Mouse (Mus musculus): Measurements from ENCODE around the gene Hist1h2bf. TPM values are rescaled to one million over a fixed set of nuclear protein-coding genes. Genes with fewer than 3 reads are reported as not detected.
"Not testable (repeated sequence)": the region's sequence is repeated elsewhere in the genome, so short reads cannot be mapped to it uniquely, and the experiment has no call there.

Hist1h2bf gene
- polyA plus RNA-seq, 1 experiment from 2014 or later = 12.7 TPM

DNA sequence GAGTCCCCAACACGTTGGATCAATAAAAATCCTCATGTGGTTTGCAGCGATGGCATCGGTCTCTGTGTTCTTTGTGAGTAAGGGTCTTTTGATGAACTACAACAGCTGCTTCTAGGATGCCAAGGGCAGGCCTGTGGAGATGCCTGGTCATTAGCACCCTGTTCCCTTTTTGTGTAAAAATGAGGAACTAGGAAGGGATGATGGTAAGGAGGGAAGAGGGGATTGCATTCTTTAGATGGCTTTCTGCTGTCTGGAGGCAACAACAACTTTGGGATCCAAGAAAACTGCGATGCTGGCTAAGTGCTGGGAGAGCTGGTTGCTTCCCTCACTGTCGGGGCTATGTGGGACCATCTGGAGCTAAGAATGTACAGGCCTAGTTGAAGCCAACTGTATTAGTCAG lies 35.7 kb downstream of the Hist1h2bf start:
- H3K9ac ChIP-seq = peak overlapping the region; percentile 84
- H3K4me3 ChIP-seq (replicated peaks) = peak overlapping the region; percentile 63
- H3K4me1 ChIP-seq (replicated peaks) = peaks cover 40% of the 10 kb centered on the region
- DNase-seq (no peak), ATAC-seq (ENCODE audit: low read depth) (no peak)
- no peaks in the 10 kb centered on the region for H3K27me3 ChIP-seq
- WGBS (ENCODE audit: insufficient replicate concordance) = 81% methylated on average over 5 of the region's 5 CpGs
- H3K9me3 ChIP-seq (replicated peaks) = no peaks in the 10 kb centered on the region
- peak overlapping the region; percentile 65 for H3K4me2 ChIP-seq
- H3K27ac ChIP-seq = peak overlapping the region; percentile 98
- H3K36me3 ChIP-seq = no peaks in the 10 kb centered on the region

DNA sequence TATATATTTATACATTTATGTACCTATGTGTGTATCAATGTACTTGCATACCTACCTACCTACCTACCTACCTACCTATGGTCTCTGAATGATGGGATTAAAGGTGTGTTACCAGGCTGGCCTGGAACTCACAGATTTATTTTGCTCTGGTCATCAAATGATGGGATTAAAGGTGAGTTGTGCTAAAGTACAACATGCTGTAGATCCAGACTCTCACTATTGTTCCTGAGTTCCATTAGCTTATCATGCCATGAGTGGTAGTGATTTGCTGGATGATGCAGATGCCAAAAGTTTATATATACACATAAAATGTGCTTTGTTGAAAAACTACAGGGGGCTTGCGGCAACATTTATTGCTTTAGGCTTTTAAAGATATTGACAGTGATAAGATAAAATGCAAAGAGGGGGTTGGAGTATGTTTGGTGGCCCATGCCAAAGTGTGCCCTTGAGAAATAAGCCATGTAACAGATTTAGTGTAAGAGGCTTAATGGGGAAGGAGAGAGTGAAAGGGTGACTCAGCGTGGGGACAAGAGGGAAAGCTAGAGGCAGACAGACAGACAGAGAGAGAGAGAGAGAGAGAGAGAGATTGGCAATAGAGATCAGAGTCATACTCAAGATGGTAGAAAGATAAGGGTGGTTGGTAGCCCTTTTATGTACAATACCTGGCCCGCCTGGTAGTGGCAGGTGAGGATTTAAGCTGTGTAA lies 36.8 kb downstream of the Hist1h2bf start:
- DNase-seq (no peak), ATAC-seq (ENCODE audit: low read depth) (no peak)
- H3K27me3 ChIP-seq = no peaks in the 10 kb centered on the region
- no peaks in the 10 kb centered on the region for H3K36me3 ChIP-seq
- no peaks in the 10 kb centered on the region for H3K9me3 ChIP-seq (replicated peaks)
- H3K4me2 ChIP-seq = peak overlapping the region; percentile 65
- H3K4me3 ChIP-seq (replicated peaks) = peak overlapping the region; percentile 63
- H3K4me1 ChIP-seq (replicated peaks) = peaks cover 51% of the 10 kb centered on the region
- 62% methylated on average over 3 of the region's 3 CpGs for WGBS (ENCODE audit: insufficient replicate concordance)
- H3K27ac ChIP-seq = peak overlapping the region; percentile 98
- peak overlapping the region; percentile 84 for H3K9ac ChIP-seq

DNA sequence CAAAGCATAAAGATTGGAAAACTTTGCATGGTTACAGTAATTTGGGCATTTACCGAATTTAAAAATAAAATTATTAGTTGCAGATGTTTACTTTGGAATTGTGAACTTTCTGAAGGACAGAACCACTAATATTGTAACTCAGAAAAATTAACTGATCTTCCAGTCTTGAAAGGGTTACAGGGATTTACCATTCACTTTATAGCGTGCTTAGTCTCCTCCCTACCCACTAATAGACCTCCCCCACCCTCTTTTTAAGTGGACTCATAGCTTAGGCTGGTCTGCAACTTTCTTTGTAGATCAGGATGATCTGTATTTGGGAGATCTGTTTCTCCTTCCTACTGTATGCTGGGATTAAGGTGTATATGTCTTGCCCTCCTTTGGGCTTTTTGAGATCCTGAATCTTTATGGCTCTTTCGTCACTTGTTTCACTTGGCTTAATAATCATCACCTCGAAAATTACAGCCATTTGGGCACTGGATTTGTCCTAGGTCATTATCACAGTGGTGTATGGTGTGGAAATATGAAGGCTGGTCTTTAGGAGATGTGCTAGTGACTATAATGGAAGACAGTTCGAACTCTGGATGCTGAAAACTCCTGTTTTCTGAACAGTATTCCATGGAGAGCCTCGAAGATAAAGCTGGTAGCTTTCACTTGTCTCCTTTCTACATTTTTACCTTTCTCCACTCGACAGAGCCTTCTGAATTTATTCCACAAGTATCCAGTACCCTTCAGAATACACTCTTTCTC lies 37.7 kb downstream of the Hist1h2bf start:
- H3K9ac ChIP-seq = peak overlapping the region; percentile 84
- no peaks in the 10 kb centered on the region for H3K27me3 ChIP-seq
- H3K9me3 ChIP-seq (replicated peaks) = no peaks in the 10 kb centered on the region
- ATAC-seq (ENCODE audit: low read depth) = no peak
- 14% methylated on average over 7 of the region's 7 CpGs for WGBS (ENCODE audit: insufficient replicate concordance)
- no peak for DNase-seq
- peak overlapping the region; percentile 63 for H3K4me3 ChIP-seq (replicated peaks)
- no peaks in the 10 kb centered on the region for H3K36me3 ChIP-seq
- peak overlapping the region; percentile 65 for H3K4me2 ChIP-seq
- H3K27ac ChIP-seq = peak overlapping the region; percentile 98
- peaks cover 52% of the 10 kb centered on the region for H3K4me1 ChIP-seq (replicated peaks)

DNA sequence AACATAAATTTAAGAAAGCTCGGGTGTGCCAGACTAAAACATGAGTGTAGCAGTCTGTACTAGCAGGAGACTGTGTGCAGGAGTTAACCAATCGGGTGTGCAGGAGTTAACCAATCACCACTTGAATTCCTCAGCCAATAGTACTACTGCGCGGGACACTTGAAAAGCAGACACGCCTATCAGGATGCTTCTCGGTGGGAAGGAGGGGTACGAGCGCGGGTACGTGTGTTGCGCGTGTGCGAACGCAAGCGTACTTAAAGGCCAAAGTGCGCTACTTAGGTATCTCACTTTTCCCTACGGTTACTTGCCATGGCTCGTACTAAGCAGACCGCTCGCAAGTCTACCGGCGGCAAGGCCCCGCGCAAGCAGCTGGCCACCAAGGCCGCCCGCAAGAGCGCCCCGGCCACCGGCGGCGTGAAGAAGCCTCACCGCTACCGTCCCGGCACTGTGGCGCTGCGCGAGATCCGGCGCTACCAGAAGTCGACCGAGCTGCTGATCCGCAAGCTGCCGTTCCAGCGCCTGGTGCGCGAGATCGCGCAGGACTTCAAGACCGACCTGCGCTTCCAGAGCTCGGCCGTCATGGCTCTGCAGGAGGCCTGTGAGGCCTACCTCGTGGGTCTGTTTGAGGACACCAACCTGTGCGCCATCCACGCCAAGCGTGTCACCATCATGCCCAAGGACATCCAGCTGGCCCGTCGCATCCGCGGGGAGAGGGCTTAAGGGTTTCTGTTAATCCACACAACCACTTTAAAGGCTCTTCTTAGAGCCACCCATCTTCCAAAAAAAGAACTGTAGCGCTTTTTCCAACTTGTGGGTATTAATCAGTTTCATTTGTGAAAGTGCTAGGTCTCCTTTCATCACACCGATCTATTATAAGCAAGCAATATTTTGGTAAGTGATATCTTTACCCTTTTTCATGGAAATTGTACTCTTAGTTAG lies 38.6 kb downstream of the Hist1h2bf start, which contains the start of gene Hist1h3g:
TSS of gene Hist1h3g (plus strand) at position 286 of the 939 bp plus-strand sequence.
- Histone ChIP-seq H3K4me1 (replicated peaks) (peaks cover 47% of the 10 kb centered on the region), H3K4me3 (replicated peaks) (peak within 1 kb of the TSS; percentile 63), H3K9ac (peak within 1 kb of the TSS; percentile 84), H3K27ac (peak within 1 kb of the TSS; percentile 98), H3K4me2 (peak within 1 kb of the TSS; percentile 65)
- DNase-seq = peak; percentile 93
- WGBS (ENCODE audit: insufficient replicate concordance) = under 1% methylated on average over 52 of the region's 62 CpGs
- ATAC-seq (ENCODE audit: low read depth) = peak; percentile 85
- not testable (repeated sequence) for H3K9me3 ChIP-seq (replicated peaks); H3K36me3 ChIP-seq; H3K27me3 ChIP-seq

DNA sequence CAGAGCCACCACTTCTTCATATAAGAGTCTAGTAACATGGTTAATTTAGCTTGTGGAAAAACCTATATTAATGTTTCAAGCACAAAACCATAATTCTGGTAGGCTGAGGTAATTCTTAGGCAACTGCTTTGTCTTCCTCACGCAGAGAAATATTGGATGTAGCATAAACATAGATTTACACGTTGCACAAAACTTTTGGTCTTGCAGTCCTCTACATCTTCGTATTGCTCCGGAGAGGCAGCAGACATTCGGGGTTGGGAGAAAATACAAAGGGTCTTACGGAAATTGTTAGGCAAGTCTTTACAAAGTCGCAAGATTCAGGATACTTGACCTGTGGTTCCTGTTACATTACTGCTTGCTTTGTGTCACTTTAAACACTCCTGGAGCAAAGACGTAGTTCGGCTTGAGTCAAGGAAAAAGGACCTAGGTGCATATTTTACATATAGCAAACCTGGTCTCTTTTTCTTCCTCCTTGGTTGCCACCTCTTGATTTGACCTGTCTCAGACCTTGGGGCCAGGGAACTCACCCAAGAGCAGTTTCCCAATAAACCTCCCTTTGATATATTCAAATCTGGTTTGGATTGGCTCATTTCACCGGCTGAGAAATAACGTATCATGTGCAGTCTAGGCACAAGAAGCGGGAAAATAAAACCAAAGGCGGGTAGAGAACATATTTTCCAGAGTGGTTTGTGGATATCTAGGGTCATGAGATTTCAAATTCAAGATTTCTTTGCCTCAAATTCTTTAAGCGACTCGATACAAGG lies 39.4 kb downstream of the Hist1h2bf start:
- no peaks in the 10 kb centered on the region for H3K27me3 ChIP-seq
- H3K27ac ChIP-seq = peak overlapping the region; percentile 98
- H3K4me1 ChIP-seq (replicated peaks) = peaks cover 48% of the 10 kb centered on the region
- ATAC-seq (ENCODE audit: low read depth) = peak; percentile 28
- no peaks in the 10 kb centered on the region for H3K36me3 ChIP-seq
- H3K4me3 ChIP-seq (replicated peaks) = peak overlapping the region; percentile 63
- under 1% methylated on average over 15 of the region's 15 CpGs for WGBS (ENCODE audit: insufficient replicate concordance)
- peak overlapping the region; percentile 84 for H3K9ac ChIP-seq
- DNase-seq = peak; percentile 65
- H3K4me2 ChIP-seq = peak overlapping the region; percentile 65
- no peaks in the 10 kb centered on the region for H3K9me3 ChIP-seq (replicated peaks)

DNA sequence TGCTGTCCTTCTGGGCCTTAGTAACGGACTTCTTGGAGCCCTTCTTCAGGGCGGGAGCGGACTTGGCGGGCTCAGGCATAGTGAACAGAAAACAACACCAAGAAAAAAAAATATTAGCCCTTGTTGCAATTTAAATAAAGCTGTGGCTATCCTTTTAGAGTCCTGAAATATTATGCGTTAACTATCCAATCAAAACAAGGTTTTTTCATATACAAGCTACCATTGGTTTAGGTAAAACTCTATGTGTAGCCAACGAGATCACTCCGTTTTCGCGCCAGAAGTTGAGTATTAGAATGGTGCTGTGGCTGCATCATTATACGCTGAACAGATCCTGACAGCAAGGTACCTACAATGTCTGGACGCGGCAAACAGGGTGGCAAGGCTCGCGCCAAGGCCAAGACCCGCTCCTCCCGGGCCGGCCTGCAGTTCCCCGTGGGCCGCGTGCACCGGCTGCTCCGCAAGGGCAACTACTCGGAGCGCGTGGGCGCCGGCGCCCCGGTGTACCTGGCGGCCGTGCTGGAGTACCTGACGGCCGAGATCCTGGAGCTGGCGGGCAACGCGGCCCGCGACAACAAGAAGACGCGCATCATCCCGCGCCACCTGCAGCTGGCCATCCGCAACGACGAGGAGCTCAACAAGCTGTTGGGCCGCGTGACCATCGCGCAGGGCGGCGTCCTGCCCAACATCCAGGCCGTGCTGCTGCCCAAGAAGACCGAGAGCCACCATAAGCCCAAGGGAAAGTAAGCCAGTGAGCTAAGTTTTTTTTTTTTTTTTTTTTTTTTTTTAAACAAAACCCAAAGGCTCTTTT lies 40.2 kb downstream of the Hist1h2bf start, which contains the start of gene Hist1h2af:
TSS of gene Hist1h2af (plus strand) at position 347 of the 808 bp plus-strand sequence.
- H3K4me1 ChIP-seq (replicated peaks) = peaks cover 50% of the 10 kb centered on the region
- under 1% methylated on average over 31 of the region's 53 CpGs for WGBS (ENCODE audit: insufficient replicate concordance)
- not testable (repeated sequence) for H3K36me3 ChIP-seq; H3K9me3 ChIP-seq (replicated peaks); H3K27me3 ChIP-seq
- peak within 1 kb of the TSS; percentile 98 for H3K27ac ChIP-seq
- peak; percentile 83 for DNase-seq
- H3K9ac ChIP-seq = peak within 1 kb of the TSS; percentile 84
- peak; percentile 49 for ATAC-seq (ENCODE audit: low read depth)
- peak within 1 kb of the TSS; percentile 65 for H3K4me2 ChIP-seq
- H3K4me3 ChIP-seq (replicated peaks) = peak within 1 kb of the TSS; percentile 63

DNA sequence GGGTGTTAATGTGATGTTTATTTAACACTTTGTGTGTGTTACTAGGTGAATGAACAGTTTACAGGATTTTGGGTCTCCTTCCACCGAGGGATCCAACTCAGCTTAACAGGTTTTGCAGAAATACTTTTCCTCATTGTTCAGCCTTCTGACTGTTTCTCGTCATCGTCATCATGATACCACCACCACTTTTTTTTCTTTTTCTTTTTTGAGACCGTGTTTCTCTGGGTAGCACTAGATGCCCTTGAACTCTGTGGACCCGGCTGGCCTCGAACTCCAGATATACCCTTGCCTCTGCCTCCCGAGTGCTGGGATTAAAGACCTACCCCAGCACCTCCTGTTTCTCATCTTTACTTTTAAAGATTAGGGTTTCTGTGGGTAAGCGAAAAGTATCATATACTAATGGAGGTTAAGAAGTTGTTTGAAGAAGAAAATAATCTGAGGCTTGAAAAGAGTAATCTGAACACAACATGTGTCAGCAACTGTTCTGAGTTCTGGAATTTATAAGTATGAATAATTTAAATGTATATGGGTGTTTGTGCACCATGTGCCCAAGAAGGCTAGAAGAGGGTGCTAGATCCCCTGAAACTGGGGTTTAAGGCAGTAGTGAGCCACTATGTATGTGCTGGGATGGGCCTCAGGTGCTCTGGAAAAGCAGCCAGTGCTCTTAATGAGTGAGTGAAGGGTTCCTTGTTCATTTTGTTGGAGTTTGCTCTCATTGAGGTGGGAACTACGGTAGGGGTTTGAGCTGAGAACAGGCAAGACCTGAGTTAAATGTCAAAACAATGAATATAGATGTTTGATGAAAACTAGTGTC lies 41.5 kb downstream of the Hist1h2bf start:
- Histone ChIP-seq H3K36me3 (no peaks in the 10 kb centered on the region), H3K4me2 (peak overlapping the region; percentile 65), H3K4me3 (replicated peaks) (peak overlapping the region; percentile 63), H3K27me3 (no peaks in the 10 kb centered on the region), H3K9ac (peak overlapping the region; percentile 84), H3K4me1 (replicated peaks) (peaks cover 42% of the 10 kb centered on the region), H3K27ac (peak overlapping the region; percentile 98), H3K9me3 (replicated peaks) (no peaks in the 10 kb centered on the region)
- no peak for ATAC-seq (ENCODE audit: low read depth)
- 13% methylated on average over 9 of the region's 9 CpGs for WGBS (ENCODE audit: insufficient replicate concordance)
- no peak for DNase-seq

DNA sequence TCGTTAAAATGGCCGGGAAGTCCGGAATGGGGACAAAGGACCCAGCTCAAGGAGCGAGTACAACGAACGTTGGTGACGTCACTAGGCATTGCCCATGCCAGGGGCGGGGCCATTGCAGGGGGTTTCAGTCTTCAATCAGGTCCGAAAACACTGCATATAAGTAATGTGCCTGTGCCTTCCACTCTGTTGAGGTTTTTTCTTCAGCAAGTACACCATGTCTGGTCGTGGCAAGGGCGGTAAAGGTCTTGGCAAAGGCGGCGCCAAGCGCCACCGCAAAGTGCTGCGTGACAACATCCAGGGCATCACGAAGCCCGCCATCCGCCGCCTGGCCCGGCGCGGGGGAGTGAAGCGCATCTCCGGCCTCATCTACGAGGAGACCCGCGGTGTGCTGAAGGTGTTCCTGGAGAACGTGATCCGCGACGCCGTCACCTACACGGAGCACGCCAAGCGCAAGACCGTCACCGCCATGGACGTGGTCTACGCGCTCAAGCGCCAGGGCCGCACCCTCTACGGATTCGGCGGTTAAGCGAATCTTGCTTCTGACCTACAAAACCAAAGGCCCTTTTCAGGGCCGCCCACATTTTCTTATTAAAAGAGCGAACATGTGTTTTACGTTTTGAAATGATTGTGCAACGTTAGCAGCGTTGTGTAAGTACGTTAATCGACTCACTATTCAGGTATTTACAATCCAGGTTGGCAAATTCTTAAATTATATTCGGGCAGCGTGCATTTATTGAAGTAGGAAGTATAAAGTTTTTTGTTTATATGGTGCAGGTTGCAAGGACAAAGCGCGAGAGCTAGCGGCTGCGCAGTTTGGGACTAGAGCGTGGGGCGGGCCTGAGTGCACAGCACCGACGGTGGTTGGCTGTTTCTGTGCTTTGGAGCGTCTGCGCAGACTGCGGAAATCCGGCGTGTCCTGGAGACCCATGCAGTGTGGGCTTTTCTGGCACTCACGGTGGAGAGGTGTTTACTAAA lies 42.8 kb downstream of the Hist1h2bf start, which contains the start of gene Hist1h4h:
TSS of gene Hist1h4h (plus strand) at position 150 of the 975 bp plus-strand sequence.
- Histone ChIP-seq H3K4me3 (replicated peaks) (peak within 1 kb of the TSS; percentile 63), H3K9ac (peak within 1 kb of the TSS; percentile 84), H3K27me3 (no peaks in the 10 kb centered on the region), H3K27ac (peak within 1 kb of the TSS; percentile 98), H3K4me2 (peak within 1 kb of the TSS; percentile 65), H3K9me3 (replicated peaks) (no peaks in the 10 kb centered on the region), H3K36me3 (no peaks in the 10 kb centered on the region), H3K4me1 (replicated peaks) (peaks cover 42% of the 10 kb centered on the region)
- DNase-seq (peak; percentile 96), ATAC-seq (ENCODE audit: low read depth) (peak; percentile 63)
- WGBS (ENCODE audit: insufficient replicate concordance) = under 1% methylated on average over 61 of the region's 70 CpGs
